ENCODE assay signal across 8 mouse cellular contexts in the genomic region with DNA sequence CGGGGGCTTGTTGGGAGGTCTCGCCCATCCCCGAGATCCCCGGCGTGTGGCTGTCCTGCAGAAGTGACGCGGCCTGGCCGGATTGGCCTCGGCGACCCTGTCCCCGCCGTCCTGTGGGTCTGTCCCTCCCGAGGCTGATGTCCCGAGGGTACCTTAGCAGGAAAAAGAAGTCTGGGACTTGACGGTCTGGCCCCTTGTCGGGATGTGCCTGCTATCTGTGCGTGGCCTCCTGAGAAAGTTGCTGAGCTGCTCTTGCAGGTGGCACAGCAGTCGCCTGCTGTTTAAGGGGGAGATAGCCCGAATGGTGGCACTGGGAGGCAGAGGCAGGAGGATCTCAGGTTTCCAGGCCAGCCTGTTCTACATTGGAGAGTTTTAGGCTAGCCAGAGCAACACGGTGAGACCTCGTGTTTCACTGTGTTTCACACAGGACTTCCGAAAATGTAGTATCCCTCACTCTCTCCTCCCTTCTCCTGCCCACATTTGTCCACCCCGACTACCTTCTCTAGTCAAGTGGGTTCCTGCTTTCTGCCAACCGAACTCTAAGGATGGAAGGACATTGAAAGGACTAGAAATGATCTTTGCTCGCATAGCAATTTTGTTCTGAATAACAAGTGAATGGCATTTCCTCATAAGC. TPM values are rescaled to one million over a fixed set of nuclear protein-coding genes. Genes with fewer than 3 reads are reported as not detected.
DNase-seq lines count a peak whose midpoint lies in the region; ATAC-seq and TF ChIP-seq lines count a peak whose summit lies in the region.

No protein-coding gene starts in this region.

- H3K27ac ChIP-seq in layer of hippocampus, adult 2 months = peak overlapping the region; percentile 93
- no peak overlapping the region for H3K27ac ChIP-seq in cortical plate, adult 2 months (ENCODE audit: insufficient read depth, low read length)
- H3K27ac ChIP-seq in intestine, embryonic 15.5 days = no peak overlapping the region

- no peaks in the 10 kb centered on the region for H3K9me3 ChIP-seq in intestine, embryonic 15.5 days

- H3K27me3 ChIP-seq in intestine, embryonic 15.5 days (replicated peaks) = no peaks in the 10 kb centered on the region
- H3K27me3 ChIP-seq in myocyte (ENCODE audit: control insufficient read depth, insufficient read depth, insufficient read length) = no peaks in the 10 kb centered on the region

- TF ChIP-seq POLR2A in cortical plate, adult 2 months (IDR thresholded peaks at IDR 0.05; ENCODE audit: extremely low read depth, insufficient read depth, low read length) = no peak
- no peak for TF ChIP-seq POLR2A in myocyte (IDR thresholded peaks at IDR 0.05; ENCODE audit: insufficient read length, low read depth)

- peaks cover 2% of the 10 kb centered on the region for H3K4me1 ChIP-seq in cortical plate, adult 2 months (ENCODE audit: control insufficient read depth, insufficient read depth, low read length)
- H3K4me1 ChIP-seq in intestine, embryonic 15.5 days (replicated peaks) = no peaks in the 10 kb centered on the region

- H3K79me2 ChIP-seq in myocyte (ENCODE audit: control insufficient read depth, insufficient read depth) = no peaks in the 10 kb centered on the region

- peak overlapping the region; percentile 96 for H3K4me3 ChIP-seq in layer of hippocampus, adult 2 months
- H3K4me3 ChIP-seq in cortical plate, adult 2 months (ENCODE audit: insufficient read depth, low read length) = peak overlapping the region; percentile 80
- peak overlapping the region; percentile 70 for H3K4me3 ChIP-seq in intestine, embryonic 15.5 days (replicated peaks)
- peak overlapping the region; percentile 45 for H3K4me3 ChIP-seq in myocyte

- H3K4me2 ChIP-seq in intestine, embryonic 15.5 days (replicated peaks) = peak overlapping the region; percentile 82
- peak overlapping the region; percentile 70 for H3K4me2 ChIP-seq in myocyte (ENCODE audit: low read depth)

- 27% methylated on average over 21 of the region's 25 CpGs for WGBS in intestine, embryonic 15.5 days

- DNase-seq in layer of hippocampus, adult 2 months (ENCODE audit: low spot score in 2 of 2) = no peak
- no peak for DNase-seq in layer of hippocampus, postnatal 14 days (ENCODE audit: low spot score in 2 of 2)
- DNase-seq in adrenal gland, postnatal 10 days = no peak
- no peak for DNase-seq in thymus, postnatal 4 days
- no peak for DNase-seq in thymus, postnatal 36 days

- TF ChIP-seq CTCF in layer of hippocampus, adult 2 months (conservative IDR thresholded peaks at IDR 0.05) = no peak
- no peak for TF ChIP-seq CTCF in cortical plate, adult 2 months (IDR thresholded peaks at IDR 0.05; ENCODE audit: extremely low read depth, insufficient read depth, low read length)

- peak; percentile 73; the same call in 1 of the 2 replicates for ATAC-seq in intestine, embryonic 15.5 days

- H3K36me3 ChIP-seq in intestine, embryonic 15.5 days = no peaks in the 10 kb centered on the region
- H3K36me3 ChIP-seq in myocyte (ENCODE audit: control insufficient read depth, insufficient read depth) = no peaks in the 10 kb centered on the region

- H3K9ac ChIP-seq in intestine, embryonic 15.5 days = peak overlapping the region; percentile 89

- H3ac ChIP-seq in myocyte (ENCODE audit: control insufficient read depth, insufficient read length) = peak overlapping the region; percentile 13

TF ChIP-seq in myocyte, 11 proteins besides CTCF, POLR2A, EP300 and RAD21:
- TF ChIP-seq MYOG (IDR thresholded peaks at IDR 0.05; ENCODE audit: control insufficient read depth in 1 of 3, insufficient read depth in 1 of 3, insufficient read length in 2 of 3, low read depth in 2 of 3) (no peak), POLR2AphosphoS2 (IDR thresholded peaks at IDR 0.05; ENCODE audit: insufficient read length, low read depth) (no peak), MAX (IDR thresholded peaks at IDR 0.05; ENCODE audit: low read depth) (no peak), CEBPB (IDR thresholded peaks at IDR 0.05; ENCODE audit: insufficient read depth, poor library complexity, severe bottlenecking) (no peak), USF1 (IDR thresholded peaks at IDR 0.05; ENCODE audit: low read depth) (no peak), REST (IDR thresholded peaks at IDR 0.05; ENCODE audit: insufficient read depth, insufficient read length) (no peak), E2F4 (IDR thresholded peaks at IDR 0.05; ENCODE audit: insufficient read depth) (no peak), SRF (IDR thresholded peaks at IDR 0.05; ENCODE audit: control insufficient read depth, insufficient read length, low read depth) (no peak), MYOD1 (IDR thresholded peaks at IDR 0.05; ENCODE audit: control insufficient read depth in 1 of 3, insufficient read length in 2 of 3, low read depth in 2 of 3) (no peak), TCF3 (IDR thresholded peaks at IDR 0.05; ENCODE audit: insufficient read length, low read depth) (no peak), TCF12 (IDR thresholded peaks at IDR 0.05; ENCODE audit: insufficient read depth, poor library complexity, severe bottlenecking) (no peak)
TF ChIP-seq in myocyte: peak in this region for 0.

RNA-seq across cellular contexts. Expression of gene Alg6, which starts 0.4 kb away (rescaled TPM):
- 10 to 100 TPM; 12.5 TPM for total RNA-seq in layer of hippocampus, adult 2 months (2021)
- 10 to 100 TPM; 14.7 to 15.0 TPM for total RNA-seq in layer of hippocampus, postnatal 14 days (2021)
- polyA plus RNA-seq in cortical plate, adult 2 months (2012; rRNA removed) = 13.3 TPM in 2 replicates
- 19.5 and 24.6 TPM in 2 replicates for polyA plus RNA-seq in intestine, embryonic 15.5 days (2015; fragmentation: Nextera tagmentation; extraction: Ambion mirVana)
- polyA plus RNA-seq in myocyte (2012; fragmentation: generic; extraction: Trizol) = 2.6 TPM
- total RNA-seq in adrenal gland, postnatal 10 days (2021) = 10 to 100 TPM in 1 of 2 experiments, 1 to 10 TPM in 1; 9.8 to 11.8 TPM

RNA-seq across cellular contexts. Expression of gene Foxd3, which starts 59.8 kb away (rescaled TPM):
- not detected for total RNA-seq in layer of hippocampus, adult 2 months (2021)
- total RNA-seq in layer of hippocampus, postnatal 14 days (2021) = not detected
- polyA plus RNA-seq in cortical plate, adult 2 months (2012; rRNA removed) = not detected in 2 replicates
- 0.83 and 1.3 TPM in 2 replicates for polyA plus RNA-seq in intestine, embryonic 15.5 days (2015; fragmentation: Nextera tagmentation; extraction: Ambion mirVana)
- not detected for polyA plus RNA-seq in myocyte (2012; fragmentation: generic; extraction: Trizol)
- total RNA-seq in adrenal gland, postnatal 10 days (2021) = 1 to 10 TPM; 2.4 to 3.5 TPM

Comparison
In these comparisons a context has a peak if more than half of its experiments do, and no peak if none do; other contexts are left out.
1. H3K4me3 ChIP-seq: peak in every context shown above with its lines; median percentile 96 in layer of hippocampus, adult 2 months; 80 in cortical plate, adult 2 months; 70 in intestine, embryonic 15.5 days; 45 in myocyte.